Mouse (Mus musculus) lung, postnatal 0 days (tissue): ENCODE data around the gene Ppp2r5d.

Source experiments
- CTCF ChIP-seq: IDR thresholded peaks from 2 replicates; pipeline ENCODE4 v1.5.1; 2016; ENCODE audit warnings: antibody characterized with exemption, mild to moderate bottlenecking
- EP300 ChIP-seq: IDR thresholded peaks from 2 replicates; pipeline ENCODE4 v1.6.1; 2016; ENCODE audit warnings: antibody characterized with exemption, mild to moderate bottlenecking, control low read depth

DNA sequence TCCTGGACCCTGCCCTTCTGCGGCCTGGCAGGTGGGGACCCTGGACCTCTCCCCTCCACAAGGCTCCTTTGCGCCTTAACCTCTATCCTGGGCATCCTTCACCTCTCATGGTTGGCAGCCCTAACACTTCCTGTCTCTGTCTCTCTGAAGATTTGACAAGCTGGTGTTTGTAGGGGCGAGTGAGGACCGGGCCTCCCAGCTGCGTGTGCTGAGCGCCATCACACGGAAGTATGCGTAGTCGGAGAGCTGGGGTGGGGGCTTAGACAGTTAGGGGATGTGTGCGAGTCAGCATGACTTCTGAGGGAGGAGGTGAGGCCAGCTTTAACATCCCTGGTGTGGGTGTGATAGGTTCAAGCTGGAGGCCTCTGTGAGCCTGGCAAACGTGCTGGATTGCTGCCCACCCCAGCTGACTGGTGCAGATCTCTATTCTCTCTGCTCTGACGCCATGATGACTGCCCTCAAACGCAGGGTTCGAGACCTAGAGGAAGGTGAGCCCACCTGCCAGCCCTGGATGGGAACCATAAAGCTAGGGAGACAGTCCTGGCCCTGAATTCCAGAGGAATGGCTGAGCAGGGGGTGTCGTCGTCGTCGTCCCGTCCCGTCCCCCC, 19.7 kb upstream of the Ppp2r5d start:
- TF ChIP-seq CTCF (no peak), EP300 (no peak)
